Mouse (Mus musculus) kidney, postnatal 0 days (tissue): ENCODE results near the gene Mef2d. TPM values are rescaled to one million over a fixed set of nuclear protein-coding genes. Genes with fewer than 3 reads are reported as not detected.

Experiments
- ATAC-seq: fragments of 200-750 bp; cut with Nextera tagmentation; replicated peaks from 2 replicates; pipeline ENCODE4 v1.8.0; 2017; ENCODE audit warnings: low read depth, moderate number of reproducible peaks, moderate TSS enrichment, moderate library complexity; ENCODE audit not compliant: low FRiP score
- DNase-seq: peaks from one replicate; pipeline ENCODE4 v3.0.0-alpha.2; 2016; ENCODE audit warnings: low spot score
- H3K27ac ChIP-seq: fragments of 300-500 bp; sonication (generic); 2 replicates; pipeline ENCODE4 v1.5.1; 2014; ENCODE audit warnings: mild to moderate bottlenecking
- H3K27me3 ChIP-seq: fragments of 300-500 bp; sonication (generic); 2 replicates; pipeline ENCODE4 v1.6.1; 2014; ENCODE audit warnings: low read length, mixed read lengths; ENCODE audit not compliant: insufficient read depth
- H3K36me3 ChIP-seq: fragments of 300-500 bp; sonication (generic); 2 replicates; pipeline ENCODE4 v1.6.1; 2014; ENCODE audit warnings: low read length, mixed read lengths; ENCODE audit not compliant: insufficient read depth
- H3K4me1 ChIP-seq: fragments of 300-500 bp; sonication (generic); replicated peaks from 2 replicates; pipeline ENCODE4 v1.6.1; 2014; ENCODE audit warnings: antibody characterized with exemption, low read length, mixed read lengths; ENCODE audit not compliant: insufficient read depth
- H3K4me2 ChIP-seq: fragments of 300-500 bp; sonication (generic); 2 replicates; pipeline ENCODE4 v1.6.1; 2014; ENCODE audit warnings: mild to moderate bottlenecking, low read length, moderate library complexity, mixed read lengths
- H3K4me3 ChIP-seq: fragments of 300-500 bp; sonication (generic); replicated peaks from 2 replicates; pipeline ENCODE4 v1.5.1; 2014; ENCODE audit warnings: low read depth, low read length
- H3K9ac ChIP-seq: fragments of 300-500 bp; sonication (generic); 2 replicates; pipeline ENCODE4 v1.6.1; 2014; ENCODE audit warnings: low read depth, low read length
- H3K9me3 ChIP-seq: fragments of 300-500 bp; sonication (generic); replicated peaks from 2 replicates; pipeline ENCODE4 v1.6.1; 2016; ENCODE audit warnings: low read length, inconsistent platforms, mixed read lengths
- CTCF ChIP-seq: IDR thresholded peaks from 2 replicates; pipeline ENCODE4 v1.5.1; 2016; ENCODE audit warnings: antibody characterized with exemption, low read depth, mild to moderate bottlenecking, moderate library complexity
- WGBS: fragments of 180-500 bp; shearing (Covaris S2); extraction: QIAGEN DNeasy Blood & Tissue Kit; methylation state at CpG from one replicate; pipeline ENCODE4 v1.1.7; 2014; 5-methylcytosine and 5-hydroxymethylcytosine counted together
- microRNA-seq: library from miRNA; unstranded; fragments of <30 nt; microRNA quantifications from one replicate; pipeline ENCODE4, GENCODE M21; 2016
- polyA plus RNA-seq: library from polyadenylated mRNA; unstranded; fragments of >200 nt; fragmentation: Nextera tagmentation; extraction: Ambion mirVana; gene quantifications from 2 replicates; pipeline ENCODE4 v1.2.1, GENCODE M21; 2015

Gene Mef2d
- polyA plus RNA-seq, 1 experiment from 2014 or later = 16.2 TPM

GRCm38 (mm10) chr3:88220842-88221241, 78.7 kb downstream of the Mef2d start:
- TF ChIP-seq CTCF = peak; percentile 63
- peak; percentile 93 for DNase-seq
- Histone ChIP-seq H3K9ac (no peak overlapping the region), H3K9me3 (no peaks in the 10 kb centered on the region), H3K4me3 (no peak overlapping the region), H3K4me1 (no peaks in the 10 kb centered on the region), H3K27me3 (peaks cover 41% of the 10 kb centered on the region), H3K36me3 (no peaks in the 10 kb centered on the region), H3K4me2 (no peak overlapping the region), H3K27ac (no peak overlapping the region)
- 0% methylated on average over 6 of the region's 6 CpGs for WGBS
- no peak; the same call in 1 of the 2 replicates for ATAC-seq

Small RNA genes within 50 kb of the gene (microRNA-seq; reads per million reads assigned to microRNA genes)
- gene Gm25641 = not detected
- not detected for gene Mir3093
- not detected for gene Mir9-1

Other genes starting within 250 kb of the Mef2d start
- 193 and 200 TPM in 2 replicates for gene Hdgf, start 236.1 kb upstream of the Mef2d start, polyA plus RNA-seq
- gene Mrpl24, start 222.9 kb upstream of the Mef2d start, polyA plus RNA-seq = 87.2 and 88.1 TPM in 2 replicates
- 40.4 and 42.1 TPM in 2 replicates for gene Isg20l2, start 212.1 kb upstream of the Mef2d start, polyA plus RNA-seq
- 12.1 and 12.3 TPM in 2 replicates for gene Rrnad1, start 211.7 kb upstream of the Mef2d start, polyA plus RNA-seq
- 20.1 and 20.9 TPM in 2 replicates for gene Crabp2, start 193.7 kb upstream of the Mef2d start, polyA plus RNA-seq
- gene Nes, start 171.3 kb upstream of the Mef2d start, polyA plus RNA-seq = 24.6 and 28.9 TPM in 2 replicates
- gene Bcan, start 142.1 kb upstream of the Mef2d start, polyA plus RNA-seq = 0.14 TPM in 1 of 2 replicates, not detected in the other
- 0.13 and 0.17 TPM in 2 replicates for gene Hapln2, start 114.8 kb upstream of the Mef2d start, polyA plus RNA-seq
- gene Gpatch4, start 99.3 kb upstream of the Mef2d start, polyA plus RNA-seq = 24.8 and 26.3 TPM in 2 replicates
- 161 and 173 TPM in 2 replicates for gene Naxe, start 83.9 kb upstream of the Mef2d start, polyA plus RNA-seq
- not detected in 2 replicates for gene Ttc24, start 64.1 kb upstream of the Mef2d start, polyA plus RNA-seq
- 6.8 and 8.2 TPM in 2 replicates for gene Iqgap3, start 60.4 kb upstream of the Mef2d start, polyA plus RNA-seq
- 23.2 and 24.2 TPM in 2 replicates for gene Rhbg, start 112.3 kb downstream of the Mef2d start, polyA plus RNA-seq
- gene Gm38392, start 144.8 kb downstream of the Mef2d start, polyA plus RNA-seq = 3.8 and 5.1 TPM in 2 replicates
- 13.0 and 13.8 TPM in 2 replicates for gene Tsacc, start 154.6 kb downstream of the Mef2d start, polyA plus RNA-seq
- 373 and 411 TPM in 2 replicates for gene Cct3, start 154.7 kb downstream of the Mef2d start, polyA plus RNA-seq
- gene Glmp, start 182.7 kb downstream of the Mef2d start, polyA plus RNA-seq = 306 and 328 TPM in 2 replicates
- gene Tmem79, start 193.8 kb downstream of the Mef2d start, polyA plus RNA-seq = 6.3 and 7.4 TPM in 2 replicates
- 26.7 and 30.9 TPM in 2 replicates for gene Smg5, start 193.9 kb downstream of the Mef2d start, polyA plus RNA-seq
- gene Paqr6, start 222.2 kb downstream of the Mef2d start, polyA plus RNA-seq = 15.4 and 16.6 TPM in 2 replicates
- gene Bglap3, start 230.4 kb downstream of the Mef2d start, polyA plus RNA-seq = 3.8 and 4.7 TPM in 2 replicates
- 4.2 and 7.1 TPM in 2 replicates for gene Bglap2, start 236.3 kb downstream of the Mef2d start, polyA plus RNA-seq
- not detected in 2 replicates for gene Bglap, start 242.1 kb downstream of the Mef2d start, polyA plus RNA-seq